Mouse (Mus musculus) intestine, embryonic 14.5 days (tissue): ENCODE results near the gene Sart3. TPM values are rescaled to one million over a fixed set of nuclear protein-coding genes. Genes with fewer than 3 reads are reported as not detected.

Experiments
- polyA plus RNA-seq: library from polyadenylated mRNA; unstranded; fragments of >200 nt; fragmentation: Nextera tagmentation; extraction: Ambion mirVana; gene quantifications from 2 replicates; pipeline ENCODE4 v1.2.1, GENCODE M21; 2014

The Sart3 gene
- polyA plus RNA-seq, 1 experiment from 2014 or later: 46.3 TPM

Other genes with a start within 250 kb of the Sart3 start
- 1.6 and 2.4 TPM in 2 replicates for gene Cmklr1, start 122.1 kb downstream of the Sart3 start, polyA plus RNA-seq
- not detected in 2 replicates for gene 1700069L16Rik, start 47.7 kb downstream of the Sart3 start, polyA plus RNA-seq
- 3.3 and 3.6 TPM in 2 replicates for gene Ficd, start 36.7 kb downstream of the Sart3 start, polyA plus RNA-seq
- gene Iscu, start 238 bp upstream of the Sart3 start, polyA plus RNA-seq: 108 and 110 TPM in 2 replicates
- gene Tmem119, start 28.0 kb upstream of the Sart3 start, polyA plus RNA-seq: 41.9 and 46.1 TPM in 2 replicates
- 4.0 and 4.7 TPM in 2 replicates for gene Selplg, start 60.1 kb upstream of the Sart3 start, polyA plus RNA-seq
- 185 and 200 TPM in 2 replicates for gene Coro1c, start 136.2 kb upstream of the Sart3 start, polyA plus RNA-seq
- 19.4 and 19.6 TPM in 2 replicates for gene Ssh1, start 221.4 kb upstream of the Sart3 start, polyA plus RNA-seq
- gene Dao, start 231.2 kb upstream of the Sart3 start, polyA plus RNA-seq: 5.1 and 5.7 TPM in 2 replicates